Mouse (Mus musculus) olfactory bulb, adult 2 months (tissue): Measurements from ENCODE around the gene Cyb5d1.

Experiments used
- CTCF ChIP-seq: fragments of 200-500 bp; IDR thresholded peaks from 2 replicates; pipeline ENCODE4 v1.5.1; 2012; ENCODE audit warnings: low read depth, mild to moderate bottlenecking, low read length, moderate library complexity; ENCODE audit not compliant: insufficient read depth
- POLR2A ChIP-seq: fragments of 200-500 bp; IDR thresholded peaks from 2 replicates; pipeline ENCODE4 v1.6.1; 2012; ENCODE audit warnings: mild to moderate bottlenecking, low read depth, low read length, moderate library complexity; ENCODE audit not compliant: insufficient read depth

DNA sequence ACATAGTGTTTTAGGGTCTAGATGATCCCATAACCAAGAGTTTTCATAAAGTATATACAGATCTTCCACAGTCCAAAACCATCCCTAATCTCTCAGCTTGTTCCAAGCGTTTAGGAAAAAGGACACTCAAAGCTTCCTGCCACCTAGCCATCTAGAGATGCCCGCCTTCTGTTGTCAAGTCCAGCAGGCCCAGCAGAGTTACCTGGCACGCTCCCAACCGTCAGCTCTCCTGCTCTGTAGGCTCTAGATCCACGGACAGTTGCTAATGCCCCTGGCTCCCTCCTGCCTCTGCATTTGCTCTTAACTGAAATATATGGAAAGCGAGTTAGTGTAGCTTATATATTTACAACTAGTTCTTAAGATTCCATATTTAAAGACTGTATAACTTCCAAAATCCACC, 14.1 kb downstream of the Cyb5d1 start:
- TF ChIP-seq CTCF (no peak), POLR2A (no peak)
